Mouse (Mus musculus): Measurements from ENCODE around the gene Gabrb2.

Gene Gabrb2

GRCm38 (mm10) chr11:42606225-42606624, 186.7 kb downstream of the Gabrb2 start:
- TF ChIP-seq GATA4 (IDR thresholded peaks at IDR 0.05; ENCODE audit: insufficient replicate concordance, low read length), result no peak

- no peak for TF ChIP-seq GATA4 (IDR thresholded peaks at IDR 0.05; ENCODE audit: insufficient replicate concordance, low read length)
Measured at GRCm38 (mm10) chr11:42609128-42609763, 189.7 kb downstream of the Gabrb2 start.

- no peak for TF ChIP-seq GATA4 (IDR thresholded peaks at IDR 0.05; ENCODE audit: insufficient replicate concordance, low read length)
Measured at GRCm38 (mm10) chr11:42618195-42618594, 198.6 kb downstream of the Gabrb2 start.

GRCm38 (mm10) chr11:42621109-42621508, 201.6 kb downstream of the Gabrb2 start:
- no peak for TF ChIP-seq GATA4 (IDR thresholded peaks at IDR 0.05; ENCODE audit: insufficient replicate concordance, low read length)

GRCm38 (mm10) chr11:42650111-42650510, 230.6 kb downstream of the Gabrb2 start:
- TF ChIP-seq GATA4 (IDR thresholded peaks at IDR 0.05; ENCODE audit: insufficient replicate concordance, low read length), result no peak

GRCm38 (mm10) chr11:42651572-42651971, 232.0 kb downstream of the Gabrb2 start:
- TF ChIP-seq GATA4 (IDR thresholded peaks at IDR 0.05; ENCODE audit: insufficient replicate concordance, low read length), result no peak

- TF ChIP-seq GATA4 (IDR thresholded peaks at IDR 0.05; ENCODE audit: insufficient replicate concordance, low read length), result no peak
Measured at GRCm38 (mm10) chr11:42654189-42654588, 234.6 kb downstream of the Gabrb2 start.

GRCm38 (mm10) chr11:42668657-42669056, 249.1 kb downstream of the Gabrb2 start:
- no peak for TF ChIP-seq GATA4 (IDR thresholded peaks at IDR 0.05; ENCODE audit: insufficient replicate concordance, low read length)
